Mouse (Mus musculus) midbrain, embryonic 15.5 days (tissue): ENCODE measurements around the gene Cab39. TPM values are rescaled to one million over a fixed set of nuclear protein-coding genes. Genes with fewer than 3 reads are reported as not detected.

Experiments used
- ATAC-seq: fragments of 200-750 bp; cut with Nextera tagmentation; replicated peaks from 2 replicates; pipeline ENCODE4 v1.8.0; 2017; ENCODE audit warnings: moderate TSS enrichment
- H3K27ac ChIP-seq: fragments of 300-500 bp; sonication (generic); 2 replicates; pipeline ENCODE4 v1.5.1; 2015; ENCODE audit warnings: mild to moderate bottlenecking, inconsistent platforms
- H3K27me3 ChIP-seq: fragments of 300-500 bp; sonication (generic); replicated peaks from 2 replicates; pipeline ENCODE4 v1.6.1; 2015; ENCODE audit warnings: inconsistent platforms
- H3K36me3 ChIP-seq: fragments of 300-500 bp; sonication (generic); replicated peaks from 2 replicates; pipeline ENCODE4 v1.6.1; 2015; ENCODE audit warnings: inconsistent platforms
- H3K4me1 ChIP-seq: fragments of 300-500 bp; sonication (generic); 2 replicates; pipeline ENCODE4 v1.6.1; 2015; ENCODE audit warnings: inconsistent platforms
- H3K4me2 ChIP-seq: fragments of 300-500 bp; sonication (generic); 2 replicates; pipeline ENCODE4 v1.6.1; 2015; ENCODE audit warnings: inconsistent platforms, mild to moderate bottlenecking, moderate library complexity
- H3K4me3 ChIP-seq: fragments of 300-500 bp; sonication (generic); 2 replicates; pipeline ENCODE4 v1.5.1; 2015; ENCODE audit warnings: mild to moderate bottlenecking, inconsistent platforms
- H3K9ac ChIP-seq: fragments of 300-500 bp; sonication (generic); 2 replicates; pipeline ENCODE4 v1.6.1; 2015; ENCODE audit warnings: mild to moderate bottlenecking, inconsistent platforms
- H3K9me3 ChIP-seq: fragments of 300-500 bp; sonication (generic); 2 replicates; pipeline ENCODE4 v1.6.1; 2016; ENCODE audit warnings: inconsistent platforms
- WGBS: fragments of 180-500 bp; shearing (Covaris S2); methylation state at CpG from one replicate; pipeline ENCODE4 v1.1.7; 2015; ENCODE audit warnings: mixed read lengths; 5-methylcytosine and 5-hydroxymethylcytosine counted together
- polyA plus RNA-seq: library from polyadenylated mRNA; unstranded; fragments of >200 nt; fragmentation: Nextera tagmentation; extraction: Ambion mirVana; gene quantifications from 2 replicates; pipeline ENCODE4 v1.2.1, GENCODE M21; 2015

The Cab39 gene
- 53.1 and 54.5 TPM in 2 replicates for polyA plus RNA-seq

DNA sequence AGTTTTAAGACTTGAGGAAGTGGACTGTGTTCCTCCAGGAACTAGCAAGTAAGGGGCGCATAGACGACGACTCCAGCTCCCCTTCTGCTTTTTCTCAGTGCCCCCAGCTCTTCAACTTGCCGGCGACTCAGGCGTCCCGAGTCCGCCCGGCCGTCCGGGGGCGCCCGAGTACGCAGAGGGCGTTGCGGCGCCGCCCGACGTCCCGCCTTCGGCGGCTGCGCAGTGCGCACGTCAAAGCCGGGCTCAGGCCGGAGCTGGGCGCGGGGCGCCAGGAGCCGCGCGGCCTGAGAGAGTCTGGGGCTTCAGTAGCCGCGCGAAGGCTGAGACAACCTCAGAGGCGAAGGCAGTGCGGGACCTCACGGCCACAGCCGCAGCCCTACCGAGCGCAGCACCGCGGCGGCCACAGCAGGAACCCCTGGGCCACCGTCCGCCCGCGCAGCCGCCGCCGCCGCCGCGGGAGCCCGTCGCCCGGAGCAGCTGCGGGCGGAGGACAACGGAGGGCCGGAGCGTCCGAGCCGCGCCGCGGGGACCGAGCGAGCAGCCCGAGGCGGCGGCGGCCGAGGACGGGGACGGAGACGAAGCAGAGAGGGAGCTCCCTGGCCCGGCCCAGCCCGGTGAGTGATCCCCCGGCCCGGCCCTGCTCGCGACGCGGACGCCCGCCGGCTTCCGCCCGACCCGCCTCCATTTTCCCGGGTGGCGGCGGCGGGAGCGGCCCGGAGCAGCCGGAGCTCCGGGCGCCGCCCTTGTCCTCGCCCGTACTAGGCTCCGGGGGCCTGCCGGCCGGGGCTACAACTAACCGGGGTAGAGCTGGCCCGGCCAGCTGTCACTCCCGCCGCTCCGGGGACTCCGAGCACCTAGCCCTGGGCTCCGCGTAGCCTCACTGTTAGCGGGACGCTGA, at the start of gene Cab39:
Cab39 (plus strand) TSS at position 234 of the 898 bp plus-strand sequence.
- WGBS = under 1% methylated on average over 114 of the region's 118 CpGs

DNA sequence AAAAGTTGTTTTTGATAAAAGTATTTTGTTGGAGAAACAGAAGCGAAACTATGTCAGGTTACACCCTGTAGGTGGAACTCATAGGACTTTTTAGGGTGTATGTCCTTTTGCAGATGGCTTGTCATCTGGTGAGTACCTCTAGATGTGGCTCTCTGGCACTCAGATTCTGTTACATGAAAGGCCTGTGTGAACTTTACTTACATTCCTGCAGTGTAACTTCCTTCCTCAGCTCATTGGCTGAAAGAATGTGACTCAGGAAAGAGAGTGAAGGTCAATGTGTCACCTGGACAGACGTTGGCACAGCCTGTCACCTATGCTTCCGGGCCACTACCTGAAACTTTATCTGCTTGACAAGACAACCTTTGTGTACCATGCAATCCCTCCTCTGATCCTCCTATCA, 48.7 kb upstream of the Cab39 start:
- Histone ChIP-seq H3K9me3 (no peaks in the 10 kb centered on the region), H3K27ac (no peak overlapping the region), H3K4me2 (no peak overlapping the region), H3K9ac (no peak overlapping the region), H3K27me3 (no peaks in the 10 kb centered on the region), H3K4me3 (no peak overlapping the region), H3K36me3 (no peaks in the 10 kb centered on the region), H3K4me1 (0 out of 2 replicates have a peak, but pooled peaks cover 4% of the 10 kb centered on the region)
- ATAC-seq = no peak
- 91% methylated on average over 3 of the region's 3 CpGs for WGBS

More for the DNA sequence above, at the start of gene Cab39:
- Histone ChIP-seq H3K9me3 (no peaks in the 10 kb centered on the region), H3K27ac (peak within 1 kb of the TSS; percentile 95), H3K36me3 (0 out of 2 replicates have a peak, but pooled peaks cover 2% of the 10 kb centered on the region), H3K4me2 (peak within 1 kb of the TSS; percentile 62), H3K27me3 (no peaks in the 10 kb centered on the region), H3K4me1 (peaks cover 26% of the 10 kb centered on the region), H3K4me3 (peak within 1 kb of the TSS; percentile 81), H3K9ac (peak within 1 kb of the TSS; percentile 95)
- ATAC-seq = peak; percentile 96

DNA sequence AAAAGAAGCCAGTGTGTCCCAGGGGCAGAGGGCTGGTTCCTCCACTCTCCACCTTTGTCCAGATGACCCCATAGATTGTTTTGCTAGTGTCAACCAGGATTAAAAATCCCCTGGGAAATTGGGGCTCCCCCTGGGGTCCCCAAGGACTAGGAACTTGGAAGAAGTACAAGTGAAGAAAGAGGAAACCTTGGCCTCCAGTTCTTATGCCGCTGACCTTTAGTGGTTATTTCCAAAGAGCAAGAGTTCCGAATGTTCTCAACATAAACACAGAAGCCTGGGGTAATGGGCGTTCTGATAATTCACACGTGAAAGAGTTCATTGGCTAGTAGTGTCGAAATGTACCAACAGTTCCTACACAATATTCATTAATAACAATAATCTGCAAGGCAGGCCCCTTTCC, 46.7 kb upstream of the Cab39 start:
- Histone ChIP-seq H3K4me2 (no peak overlapping the region), H3K9me3 (no peaks in the 10 kb centered on the region), H3K4me1 (0 out of 2 replicates have a peak, but pooled peaks cover 4% of the 10 kb centered on the region), H3K36me3 (no peaks in the 10 kb centered on the region), H3K27me3 (no peaks in the 10 kb centered on the region), H3K9ac (no peak overlapping the region), H3K27ac (no peak overlapping the region), H3K4me3 (no peak overlapping the region)
- 91% methylated on average over 5 of the region's 5 CpGs for WGBS
- no peak for ATAC-seq

DNA sequence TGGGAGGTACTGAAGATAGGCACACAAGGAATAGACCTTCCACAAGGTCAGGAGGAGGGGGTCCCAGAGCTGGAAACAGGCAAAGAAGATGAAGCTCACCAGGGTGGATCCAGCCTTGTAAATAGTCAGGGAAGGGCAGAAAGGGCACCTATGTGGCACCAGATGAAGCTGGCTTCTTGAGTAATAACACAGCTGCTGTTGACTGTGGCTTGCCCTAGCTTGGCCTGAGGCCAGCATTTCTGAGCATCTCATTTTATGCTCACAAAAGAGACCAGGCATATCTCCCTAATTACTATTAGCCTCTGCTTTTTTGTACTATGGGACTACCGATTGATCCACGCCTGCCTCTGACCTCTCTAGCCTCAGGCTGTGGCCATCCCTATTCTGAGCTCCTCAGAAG, 43.4 kb upstream of the Cab39 start:
- Histone ChIP-seq H3K9ac (no peak overlapping the region), H3K4me3 (no peak overlapping the region), H3K9me3 (no peaks in the 10 kb centered on the region), H3K36me3 (no peaks in the 10 kb centered on the region), H3K4me2 (no peak overlapping the region), H3K4me1 (no peaks in the 10 kb centered on the region), H3K27me3 (no peaks in the 10 kb centered on the region), H3K27ac (no peak overlapping the region)
- ATAC-seq = no peak
- 76% methylated on average over 2 of the region's 2 CpGs for WGBS

DNA sequence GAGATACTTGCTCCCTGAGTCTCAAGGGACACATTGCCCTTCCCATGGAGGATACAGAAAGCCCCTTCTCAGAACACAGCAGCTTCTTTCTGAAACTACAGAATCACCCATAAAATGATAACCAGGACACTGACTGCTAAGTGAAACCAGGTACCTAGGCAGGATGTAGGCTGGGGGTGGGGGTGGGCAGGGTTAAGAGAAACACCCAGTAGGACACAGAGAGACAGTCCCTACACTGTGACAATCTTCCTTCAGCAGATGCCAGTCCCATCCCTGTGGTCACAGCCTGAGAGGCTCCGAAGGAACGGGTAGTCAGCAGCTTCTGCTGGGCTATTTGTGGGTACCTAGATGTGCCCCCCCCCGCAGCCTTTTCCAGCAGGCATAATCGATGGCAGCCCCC, 42.6 kb upstream of the Cab39 start:
- Histone ChIP-seq H3K4me1 (no peaks in the 10 kb centered on the region), H3K27me3 (no peaks in the 10 kb centered on the region), H3K4me2 (no peak overlapping the region), H3K36me3 (no peaks in the 10 kb centered on the region), H3K9ac (no peak overlapping the region), H3K4me3 (no peak overlapping the region), H3K27ac (no peak overlapping the region), H3K9me3 (no peaks in the 10 kb centered on the region)
- no peak; the same call in 1 of the 2 replicates for ATAC-seq
- 90% methylated on average over 4 of the region's 4 CpGs for WGBS

DNA sequence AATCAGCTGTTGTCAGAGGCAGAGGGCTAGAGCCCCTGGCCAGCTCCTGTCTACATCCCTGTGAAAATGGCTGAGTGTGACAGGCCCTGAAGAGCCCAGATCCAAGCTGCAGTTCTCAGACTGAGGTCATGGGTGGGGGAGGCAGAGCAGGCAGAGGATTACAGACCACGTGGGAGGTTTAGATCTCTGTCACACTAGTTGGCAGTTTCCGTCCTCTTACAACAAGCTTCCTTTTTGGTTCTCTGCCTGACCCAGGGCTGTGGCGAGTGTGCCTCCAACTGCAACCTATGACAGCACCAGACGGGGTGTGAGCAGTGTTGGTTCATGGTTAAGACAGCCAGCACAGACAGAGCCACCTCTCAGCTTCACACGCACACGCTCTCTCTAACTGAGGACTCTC, 41.7 kb upstream of the Cab39 start:
- peak; percentile 79 for ATAC-seq
- Histone ChIP-seq H3K9ac (no peak overlapping the region), H3K4me3 (no peak overlapping the region), H3K9me3 (no peaks in the 10 kb centered on the region), H3K27ac (no peak overlapping the region), H3K4me1 (no peaks in the 10 kb centered on the region), H3K27me3 (no peaks in the 10 kb centered on the region), H3K4me2 (no peak overlapping the region), H3K36me3 (no peaks in the 10 kb centered on the region)
- WGBS = 49% methylated on average over 6 of the region's 6 CpGs

DNA sequence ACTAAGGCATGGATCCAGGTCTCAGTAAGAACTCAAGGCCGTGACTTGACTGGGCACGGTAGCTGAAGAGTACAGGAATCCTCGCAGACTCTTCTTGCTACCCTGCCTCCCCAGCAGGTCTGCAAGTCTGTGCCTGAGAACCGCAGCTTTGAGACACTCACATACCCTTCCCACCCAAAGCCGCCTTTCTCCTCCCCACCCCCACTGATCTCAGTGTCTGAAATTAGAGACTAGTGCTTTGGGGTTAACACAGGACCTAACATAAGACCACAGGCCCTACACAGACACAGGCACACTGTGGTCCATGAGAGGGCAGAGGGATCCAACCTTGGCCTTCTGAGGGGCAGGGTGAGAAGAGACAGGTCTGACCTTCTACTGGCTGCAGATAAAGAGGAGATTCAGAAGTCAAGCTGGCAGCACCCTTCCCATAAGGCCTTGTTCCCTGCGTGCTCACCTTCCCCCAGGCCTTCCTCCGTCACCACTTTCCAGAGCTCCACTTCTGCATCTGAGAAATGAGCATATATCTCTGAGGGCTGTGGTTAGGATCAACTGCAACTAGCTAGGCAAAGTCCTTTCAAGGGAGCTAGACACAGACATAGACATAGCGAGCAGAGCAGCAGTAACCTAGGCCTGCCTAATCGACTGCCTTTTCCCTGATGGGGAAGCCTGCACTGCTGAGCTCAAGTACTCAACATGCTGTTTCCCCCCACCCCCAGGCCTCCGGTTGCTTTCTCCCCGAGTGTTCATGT, 41.1 kb upstream of the Cab39 start:
- no peak overlapping the region for H3K4me2 ChIP-seq
- no peak overlapping the region for H3K4me3 ChIP-seq
- H3K27ac ChIP-seq = no peak overlapping the region
- ATAC-seq = no peak
- H3K9me3 ChIP-seq = no peaks in the 10 kb centered on the region
- no peaks in the 10 kb centered on the region for H3K36me3 ChIP-seq
- H3K4me1 ChIP-seq = no peaks in the 10 kb centered on the region
- WGBS = 79% methylated on average over 11 of the region's 11 CpGs
- no peaks in the 10 kb centered on the region for H3K27me3 ChIP-seq
- H3K9ac ChIP-seq = no peak overlapping the region

DNA sequence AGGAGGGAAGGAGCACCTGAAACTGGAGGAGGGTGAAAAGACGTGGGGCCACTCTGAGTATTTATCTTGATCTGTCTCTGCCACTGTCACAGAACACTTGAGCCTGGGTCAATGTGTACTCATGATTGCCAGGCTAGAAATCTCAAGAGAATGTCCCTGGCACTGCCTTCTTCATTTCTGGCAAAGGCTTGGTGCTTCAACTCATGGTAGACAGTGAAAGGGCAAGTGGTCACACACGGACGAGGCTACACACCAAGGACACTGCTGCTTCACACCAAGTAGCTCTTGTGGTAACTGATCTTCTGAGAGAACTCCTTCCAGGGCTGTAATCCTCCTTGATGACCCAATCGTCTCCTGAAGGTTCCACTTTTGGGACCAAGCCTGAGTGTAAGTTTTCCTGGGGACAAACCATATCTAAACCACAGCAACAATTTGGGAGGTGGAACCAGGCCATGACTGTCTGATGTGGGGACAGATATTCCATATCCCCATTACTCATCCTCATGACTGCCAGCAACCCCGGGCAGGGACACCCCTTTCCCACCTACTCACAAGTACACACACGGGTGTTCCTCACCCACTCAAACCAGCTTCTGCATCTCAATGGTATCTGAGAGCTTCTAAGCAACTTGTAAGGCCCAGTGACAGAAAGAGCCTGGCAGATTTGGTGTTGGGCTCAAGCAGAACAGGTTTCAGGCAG, 35.6 kb upstream of the Cab39 start:
- 85% methylated on average over 6 of the region's 6 CpGs for WGBS
- H3K4me3 ChIP-seq = no peak overlapping the region
- no peak for ATAC-seq

DNA sequence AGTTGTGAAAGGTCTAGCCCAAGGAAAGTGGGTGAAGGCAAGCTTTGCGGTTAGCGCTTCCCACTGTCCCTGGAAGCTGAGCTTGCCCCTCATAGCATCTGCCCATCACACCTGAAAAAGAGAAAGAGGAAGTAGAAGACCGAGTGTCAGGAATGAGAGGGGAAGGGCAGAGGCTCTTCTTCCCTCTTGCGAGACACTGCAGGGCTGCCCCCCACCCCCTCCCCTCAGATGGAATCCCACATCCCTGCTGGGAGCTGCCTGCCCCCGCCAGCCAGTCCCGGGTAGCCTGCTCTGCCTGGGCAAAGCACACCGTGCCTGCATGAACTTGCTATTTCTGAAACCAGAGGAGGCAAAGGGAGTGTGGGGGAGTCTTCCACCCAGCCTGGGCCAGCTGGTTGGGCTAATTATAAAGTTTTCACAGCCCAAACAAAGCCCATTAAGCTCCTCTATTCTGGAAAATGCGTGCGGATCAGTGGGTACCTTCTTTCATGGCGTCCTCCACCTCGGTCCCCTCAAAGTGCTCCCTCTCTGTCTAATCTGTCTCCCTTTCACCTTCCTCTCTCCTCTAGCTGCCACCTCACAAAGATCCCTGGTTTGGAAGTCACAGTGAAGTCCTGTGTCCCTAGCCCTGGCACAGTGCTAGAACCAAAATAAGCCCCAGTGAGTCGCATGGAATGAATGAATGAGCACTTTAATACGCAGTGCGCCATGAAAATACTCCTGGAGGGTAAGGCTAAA, 34.8 kb upstream of the Cab39 start:
- Histone ChIP-seq H3K4me3 (no peak overlapping the region), H3K9ac (no peak overlapping the region), H3K9me3 (no peaks in the 10 kb centered on the region), H3K27me3 (no peaks in the 10 kb centered on the region), H3K4me2 (no peak overlapping the region), H3K4me1 (no peaks in the 10 kb centered on the region), H3K36me3 (no peaks in the 10 kb centered on the region), H3K27ac (no peak overlapping the region)
- WGBS = 28% methylated on average over 14 of the region's 14 CpGs
- no peak for ATAC-seq

More for the DNA sequence above, 35.6 kb upstream of the Cab39 start:
- no peaks in the 10 kb centered on the region for H3K27me3 ChIP-seq
- no peak overlapping the region for H3K4me2 ChIP-seq
- no peaks in the 10 kb centered on the region for H3K4me1 ChIP-seq
- H3K36me3 ChIP-seq = no peaks in the 10 kb centered on the region
- H3K9me3 ChIP-seq = no peaks in the 10 kb centered on the region
- H3K9ac ChIP-seq = no peak overlapping the region
- no peak overlapping the region for H3K27ac ChIP-seq

DNA sequence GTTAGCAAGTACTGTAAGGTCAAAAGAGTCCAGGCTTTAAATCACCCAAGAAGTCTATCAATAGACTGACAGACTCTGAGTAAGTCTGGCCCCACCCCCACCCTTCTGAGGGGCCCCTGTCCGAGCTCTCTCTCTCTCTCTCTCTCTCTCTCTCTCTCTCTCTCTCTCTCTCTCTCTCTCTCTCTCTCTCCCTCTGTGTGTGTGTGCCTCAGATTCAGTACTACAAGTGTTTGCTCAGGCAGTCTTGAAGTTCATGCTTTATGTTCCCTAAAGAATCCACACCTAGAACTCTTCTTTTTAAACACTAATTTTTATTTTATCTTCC, 34.3 kb upstream of the Cab39 start:
- ATAC-seq = no peak
- H3K9me3 ChIP-seq = no peaks in the 10 kb centered on the region
- no peak overlapping the region for H3K4me2 ChIP-seq
- no peaks in the 10 kb centered on the region for H3K27me3 ChIP-seq
- no peak overlapping the region for H3K9ac ChIP-seq
- H3K36me3 ChIP-seq = no peaks in the 10 kb centered on the region
- H3K27ac ChIP-seq = no peak overlapping the region
- H3K4me3 ChIP-seq = no peak overlapping the region
- H3K4me1 ChIP-seq = no peaks in the 10 kb centered on the region
- WGBS = 0% methylated on average over 1 of the region's 1 CpGs

DNA sequence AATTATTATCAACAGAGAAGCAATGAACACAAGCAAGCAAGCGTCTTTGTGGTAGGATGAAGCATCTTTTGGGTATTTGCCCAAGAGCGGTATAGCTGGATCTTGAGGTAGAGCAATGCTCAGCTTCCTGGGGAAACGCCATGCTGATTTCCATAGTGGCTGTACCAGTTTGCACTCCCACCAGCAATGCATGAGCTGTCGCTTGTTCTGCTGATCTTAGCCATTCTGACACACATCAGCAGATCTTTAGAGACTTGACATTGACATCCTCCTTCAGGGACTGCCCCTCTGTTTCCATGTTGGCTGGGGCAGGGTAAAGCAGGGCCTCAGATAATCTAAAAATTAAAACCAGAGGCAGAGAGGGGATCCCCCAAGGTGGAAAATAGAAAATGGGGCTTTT, 31.6 kb upstream of the Cab39 start:
- Histone ChIP-seq H3K4me3 (no peak overlapping the region), H3K9ac (no peak overlapping the region), H3K36me3 (no peaks in the 10 kb centered on the region), H3K4me2 (no peak overlapping the region), H3K27me3 (no peaks in the 10 kb centered on the region), H3K27ac (no peak overlapping the region), H3K9me3 (no peaks in the 10 kb centered on the region), H3K4me1 (no peaks in the 10 kb centered on the region)
- 89% methylated on average over 4 of the region's 4 CpGs for WGBS
- no peak for ATAC-seq

DNA sequence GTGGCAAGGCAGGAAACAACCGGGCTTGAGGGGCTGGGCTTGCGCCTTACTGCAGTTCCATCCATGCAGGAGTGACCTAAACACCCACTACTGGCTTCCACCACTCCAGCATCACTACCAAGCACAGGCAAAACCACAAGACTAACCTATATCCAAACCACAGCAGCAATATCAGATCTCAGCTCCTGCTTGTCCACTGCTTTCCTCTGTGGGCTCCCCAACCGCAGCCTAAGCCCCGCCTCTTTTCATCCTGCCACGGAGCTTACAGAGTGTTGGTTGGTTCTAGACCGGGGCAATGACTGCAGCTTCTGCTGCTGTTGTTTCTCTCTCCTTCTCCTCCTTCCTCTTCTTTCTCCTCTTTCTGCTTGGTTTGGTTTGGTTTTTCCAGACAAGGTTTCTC, 29.9 kb upstream of the Cab39 start:
- Histone ChIP-seq H3K36me3 (no peaks in the 10 kb centered on the region), H3K4me2 (no peak overlapping the region), H3K4me1 (no peaks in the 10 kb centered on the region), H3K4me3 (no peak overlapping the region), H3K27me3 (no peaks in the 10 kb centered on the region), H3K9me3 (no peaks in the 10 kb centered on the region), H3K27ac (no peak overlapping the region), H3K9ac (no peak overlapping the region)
- no peak for ATAC-seq
- 86% methylated on average over 6 of the region's 6 CpGs for WGBS
